Mouse (Mus musculus): ENCODE data around the gene Olfr1128. TPM values are rescaled to one million over a fixed set of nuclear protein-coding genes. Genes with fewer than 3 reads are reported as not detected.
"Not testable (repeated sequence)": the region's sequence is repeated elsewhere in the genome, so short reads cannot be mapped to it uniquely, and the experiment has no call there.

Olfr1128 gene
- polyA plus RNA-seq, 1 experiment, result 0.09 TPM

- peaks cover 17% of the 10 kb centered on the region for H3K9me3 ChIP-seq (ENCODE audit: control insufficient read depth, low read length)
- H3K4me3 ChIP-seq (replicated peaks), result no peak within 1 kb of the TSS
- H3K36me3 ChIP-seq (ENCODE audit: control insufficient read depth), result no peaks in the 10 kb centered on the region
- TF ChIP-seq TAL1 (IDR thresholded peaks at IDR 0.05; ENCODE audit: low read length), result no peak
- TF ChIP-seq GATA1 (IDR thresholded peaks at IDR 0.05; ENCODE audit: low read length), result no peak
- H3K27me3 ChIP-seq (ENCODE audit: control insufficient read depth), result no peaks in the 10 kb centered on the region
- H3K4me1 ChIP-seq (ENCODE audit: control insufficient read depth), result no peaks in the 10 kb centered on the region
Observed at GRCm38 (mm10) chr2:87506265-87506664, 39.1 kb downstream of the Olfr1128 start, which contains the start of gene Pramel6. Pramel6 (plus strand) TSS chr2:87506565.

GRCm38 (mm10) chr2:87496993-87497392 is 48.3 kb downstream of the Olfr1128 start, which contains the start of gene Pramel7:
Pramel7 (minus strand) TSS chr2:87497093.
- H3K27me3 ChIP-seq (ENCODE audit: control insufficient read depth); H3K4me1 ChIP-seq (ENCODE audit: control insufficient read depth); H3K9me3 ChIP-seq (ENCODE audit: control insufficient read depth, low read length); H3K4me3 ChIP-seq (replicated peaks); H3K36me3 ChIP-seq (ENCODE audit: control insufficient read depth): not testable (repeated sequence)

Other genes starting within 250 kb of the Olfr1128 start
- not detected in 2 replicates for gene Olfr1118, start 238.0 kb downstream of the Olfr1128 start, polyA plus RNA-seq (2012)
- gene Olfr1120, start 190.7 kb downstream of the Olfr1128 start, polyA plus RNA-seq (2012), result not detected in 2 replicates
- 0.04 TPM in 1 of 2 replicates, not detected in the other for gene Olfr1121, start 175.6 kb downstream of the Olfr1128 start, polyA plus RNA-seq (2012)
- not detected in 2 replicates for gene Olfr1122, start 159.7 kb downstream of the Olfr1128 start, polyA plus RNA-seq (2012)
- not detected in 2 replicates for gene Olfr1123, start 128.9 kb downstream of the Olfr1128 start, polyA plus RNA-seq (2012)
- gene Olfr1124, start 115.3 kb downstream of the Olfr1128 start, polyA plus RNA-seq (2012), result not detected in 2 replicates
- not detected in 2 replicates for gene Olfr1126, start 91.6 kb downstream of the Olfr1128 start, polyA plus RNA-seq (2012)
- gene Pramel7, start 48.4 kb downstream of the Olfr1128 start, polyA plus RNA-seq (2012), result 0.03 TPM in 1 of 2 replicates, not detected in the other
- not detected in 2 replicates for gene Pramel6, start 39.0 kb downstream of the Olfr1128 start, polyA plus RNA-seq (2012)
- not detected in 2 replicates for gene Olfr153, start 13.7 kb downstream of the Olfr1128 start, polyA plus RNA-seq (2012)
- gene Olfr1129, start 28.4 kb upstream of the Olfr1128 start, polyA plus RNA-seq (2012), result not detected in 2 replicates
- not detected in 2 replicates for gene Olfr1130, start 60.7 kb upstream of the Olfr1128 start, polyA plus RNA-seq (2012)
- gene Olfr1131, start 81.6 kb upstream of the Olfr1128 start, polyA plus RNA-seq (2012), result not detected in 2 replicates
- gene Olfr1132, start 92.0 kb upstream of the Olfr1128 start, polyA plus RNA-seq (2012), result not detected in 2 replicates
- gene Olfr1133, start 101.8 kb upstream of the Olfr1128 start, polyA plus RNA-seq (2012), result not detected in 2 replicates
- gene Olfr1134, start 112.9 kb upstream of the Olfr1128 start, polyA plus RNA-seq (2012), result not detected in 2 replicates
- gene Olfr1135, start 128.1 kb upstream of the Olfr1128 start, polyA plus RNA-seq (2012), result not detected in 2 replicates
- gene Olfr1136, start 148.4 kb upstream of the Olfr1128 start, polyA plus RNA-seq (2012), result not detected in 2 replicates
- not detected in 2 replicates for gene Olfr1137, start 167.6 kb upstream of the Olfr1128 start, polyA plus RNA-seq (2012)
- not detected in 2 replicates for gene Olfr1138, start 194.4 kb upstream of the Olfr1128 start, polyA plus RNA-seq (2012)
- gene Olfr1140, start 198.2 kb upstream of the Olfr1128 start, polyA plus RNA-seq (2012), result not detected in 2 replicates
- gene Olfr1141, start 208.4 kb upstream of the Olfr1128 start, polyA plus RNA-seq (2012), result not detected in 2 replicates
- not detected in 2 replicates for gene Olfr152, start 233.9 kb upstream of the Olfr1128 start, polyA plus RNA-seq (2012)

Data from erythroblast, embryonic 14.5 days (primary cell).